Mouse (Mus musculus): Measurements from ENCODE around the gene Tbkbp1.

The Tbkbp1 gene

DNA sequence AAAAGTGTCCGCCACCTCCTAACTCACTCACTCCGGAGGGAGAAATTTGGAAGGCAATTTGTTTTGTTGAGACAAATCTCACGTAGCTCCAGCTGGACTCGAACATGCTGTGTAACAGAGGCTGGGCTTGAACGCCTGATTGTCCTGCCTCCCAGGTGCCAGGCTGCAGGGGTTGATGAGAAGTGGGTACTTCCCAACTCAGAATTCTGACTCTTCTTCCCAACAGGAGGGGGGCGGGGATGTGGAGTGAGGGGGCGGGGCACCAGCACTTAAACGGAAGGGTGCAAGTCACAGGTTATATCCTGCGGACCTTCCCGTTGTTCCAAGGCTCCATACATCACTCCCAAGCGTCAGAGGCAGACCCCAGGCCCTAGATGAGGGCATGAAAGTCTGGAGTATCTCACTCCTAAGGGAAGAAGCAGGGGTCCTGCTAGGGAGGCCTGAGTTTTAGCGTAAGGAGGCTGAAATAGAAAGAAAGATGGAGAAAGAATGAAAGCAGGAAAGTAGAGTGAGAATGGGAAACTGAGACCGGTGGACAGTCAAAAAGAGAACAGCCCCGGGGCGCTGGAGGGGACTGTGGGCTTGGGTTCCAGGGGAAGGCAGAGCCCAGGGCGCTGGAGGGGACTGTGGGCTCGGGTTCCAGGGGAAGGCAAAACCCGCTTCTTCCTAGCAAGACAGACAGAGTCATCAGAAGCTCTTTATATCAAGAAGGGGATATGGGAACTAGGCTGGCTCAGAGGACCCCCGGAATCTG, 23.6 kb downstream of the Tbkbp1 start:
- DNase-seq (ENCODE audit: low read depth, low spot score): no peak

GRCm38 (mm10) chr11:97126645-97127468, 24.4 kb downstream of the Tbkbp1 start:
- no peak for DNase-seq (ENCODE audit: low read depth, low spot score)

- DNase-seq (ENCODE audit: low read depth, low spot score): no peak
Observed at GRCm38 (mm10) chr11:97124266-97125036, 26.8 kb downstream of the Tbkbp1 start.

DNA sequence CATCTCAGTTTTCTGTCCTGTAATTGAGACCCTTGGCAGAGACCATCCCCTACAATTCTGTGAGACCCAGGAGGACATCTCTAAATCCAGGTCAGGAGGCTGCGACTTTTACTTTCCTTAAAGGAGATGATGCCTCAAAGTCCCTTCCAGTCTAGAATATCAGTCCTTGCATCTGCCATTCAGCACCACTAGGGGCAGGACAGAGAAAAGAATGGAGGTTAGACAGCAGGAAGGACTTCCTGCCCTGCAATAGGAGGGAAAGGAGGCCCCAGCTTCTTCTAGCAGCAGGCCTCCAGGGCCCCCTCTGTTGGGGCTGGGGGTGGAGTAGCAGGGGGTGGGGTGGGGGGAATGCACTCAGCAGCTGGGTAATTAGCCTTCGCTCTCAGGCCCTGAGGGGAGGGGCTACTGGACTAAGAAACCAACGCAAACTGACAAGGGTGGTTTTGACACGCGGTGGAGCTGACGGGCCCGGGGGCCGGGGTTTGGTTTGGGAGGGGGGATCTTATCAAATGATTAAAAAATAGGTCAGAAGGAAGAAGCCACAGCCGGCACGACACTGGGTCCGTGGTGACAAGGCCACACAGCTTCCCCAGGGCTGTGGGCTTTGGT, 27.9 kb downstream of the Tbkbp1 start:
- no peak for DNase-seq (ENCODE audit: low read depth, low spot score)

GRCm38 (mm10) chr11:97120641-97121040, 30.7 kb downstream of the Tbkbp1 start:
- no peak for DNase-seq (ENCODE audit: low read depth, low spot score)

- no peak for DNase-seq (ENCODE audit: low read depth, low spot score)
Observed at GRCm38 (mm10) chr11:97120221-97120620, 31.1 kb downstream of the Tbkbp1 start.

GRCm38 (mm10) chr11:97115797-97116196, 35.5 kb downstream of the Tbkbp1 start:
- DNase-seq (ENCODE audit: low read depth, low spot score): no peak

DNA sequence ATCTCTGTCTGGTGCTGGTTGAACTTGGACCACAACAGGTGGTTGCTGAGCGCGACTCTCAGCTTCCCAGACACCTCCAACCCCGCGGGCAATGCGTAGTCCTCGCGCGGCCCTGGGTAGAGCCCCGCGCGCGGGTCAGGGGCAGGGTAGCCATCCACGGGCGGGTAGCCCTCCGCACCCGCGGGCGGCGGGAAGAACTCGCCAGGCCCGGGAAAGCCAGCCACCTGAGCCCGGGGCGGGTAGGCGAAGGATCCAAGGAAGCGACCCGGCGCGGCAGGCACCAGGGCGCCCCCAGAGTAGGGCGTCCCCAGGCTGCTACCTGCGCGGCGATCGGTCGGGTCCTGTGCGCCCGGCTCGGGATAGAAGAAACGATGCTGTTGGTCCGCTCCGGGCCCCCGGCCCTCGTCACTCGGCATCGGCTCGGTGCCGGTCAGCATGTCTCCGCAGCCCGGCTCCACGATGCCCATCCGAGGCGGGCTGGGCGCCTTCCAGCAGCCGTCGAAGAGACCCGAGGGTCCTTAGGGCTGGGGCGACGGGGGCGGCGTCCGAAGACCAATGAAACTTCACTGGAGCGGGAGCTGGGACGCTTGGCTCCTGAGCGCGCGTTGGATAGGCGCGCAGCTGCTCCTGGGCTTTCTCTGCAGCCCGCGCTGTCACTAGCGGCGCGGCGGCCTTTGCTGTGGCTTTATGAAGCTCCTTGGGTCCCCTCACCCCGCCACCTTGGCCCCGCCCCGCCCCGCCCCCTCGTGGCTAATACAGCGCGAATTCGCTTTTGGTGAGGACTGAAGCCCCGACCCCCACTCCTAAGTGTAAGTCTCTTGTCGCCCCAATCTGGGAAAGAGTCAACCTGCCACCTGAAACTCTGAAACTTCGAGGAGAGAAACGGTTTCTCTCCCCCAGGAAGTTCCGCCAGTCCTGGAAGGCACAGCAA, 36.4 kb downstream of the Tbkbp1 start, which contains the start of gene Tbx21:
TSS of gene Tbx21 (minus strand) at position 661 of the 931 bp plus-strand sequence.
- no peak for DNase-seq (ENCODE audit: low read depth, low spot score)

DNA sequence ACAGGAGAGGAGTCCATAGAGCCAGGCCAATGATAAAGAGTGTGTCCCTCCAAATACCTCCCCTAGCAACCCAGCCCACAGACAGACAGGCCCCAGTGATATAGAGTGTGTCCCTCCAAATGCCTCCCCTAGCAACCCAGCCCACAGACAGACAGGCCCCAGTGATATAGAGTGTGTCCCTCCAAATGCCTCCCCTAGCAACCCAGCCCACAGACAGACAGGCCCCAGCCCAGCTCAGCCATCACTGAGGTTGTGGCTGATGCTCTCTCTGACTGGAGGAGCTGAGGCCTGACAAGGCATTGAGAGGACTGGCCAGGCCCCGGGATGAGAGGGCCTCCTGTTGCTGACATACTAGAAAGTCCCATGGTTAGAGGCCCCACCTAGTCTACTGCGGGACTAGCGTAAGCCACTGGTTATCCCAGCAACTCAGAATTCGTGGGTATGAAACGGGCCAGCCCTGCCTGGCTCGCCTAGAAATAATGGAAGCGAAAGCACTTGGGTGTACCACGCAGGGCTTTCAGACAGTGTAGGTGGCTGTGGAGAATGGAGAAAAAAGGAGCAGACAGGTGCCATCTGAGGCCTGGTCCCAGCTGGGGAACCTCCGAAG, 38.7 kb downstream of the Tbkbp1 start:
- no peak for DNase-seq (ENCODE audit: low read depth, low spot score)

GRCm38 (mm10) chr11:97108976-97109375, 42.3 kb downstream of the Tbkbp1 start:
- no peak for DNase-seq (ENCODE audit: low read depth, low spot score)

GRCm38 (mm10) chr11:97104091-97104483, 47.2 kb downstream of the Tbkbp1 start:
- no peak for DNase-seq (ENCODE audit: low read depth, low spot score)

- DNase-seq (ENCODE audit: low read depth, low spot score): no peak
Observed at GRCm38 (mm10) chr11:97103163-97104090, 47.9 kb downstream of the Tbkbp1 start.

GRCm38 (mm10) chr11:97101722-97102121, 49.6 kb downstream of the Tbkbp1 start:
- DNase-seq (ENCODE audit: low read depth, low spot score): no peak

DNA sequence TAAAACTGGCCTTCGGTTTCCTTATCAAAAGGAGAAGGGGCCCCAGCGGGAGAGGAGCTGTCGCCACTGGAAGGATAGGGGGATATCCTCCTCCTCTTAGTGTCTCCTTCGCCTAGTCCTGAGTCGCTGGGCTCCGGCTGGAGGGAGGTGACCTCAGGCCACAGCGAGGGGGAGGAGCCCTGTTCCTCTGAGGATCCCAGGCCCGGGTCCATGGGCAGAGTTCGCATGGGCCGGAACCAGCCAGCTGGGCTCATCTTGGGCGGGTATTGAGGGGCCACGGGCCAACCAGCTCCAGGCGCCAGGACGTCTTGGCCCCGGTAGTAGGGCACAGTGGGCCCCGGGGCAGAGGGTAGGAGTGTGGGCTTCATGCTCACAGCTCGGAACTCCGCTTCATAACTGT, 52.5 kb downstream of the Tbkbp1 start:
- DNase-seq (ENCODE audit: low read depth, low spot score): no peak

DNA sequence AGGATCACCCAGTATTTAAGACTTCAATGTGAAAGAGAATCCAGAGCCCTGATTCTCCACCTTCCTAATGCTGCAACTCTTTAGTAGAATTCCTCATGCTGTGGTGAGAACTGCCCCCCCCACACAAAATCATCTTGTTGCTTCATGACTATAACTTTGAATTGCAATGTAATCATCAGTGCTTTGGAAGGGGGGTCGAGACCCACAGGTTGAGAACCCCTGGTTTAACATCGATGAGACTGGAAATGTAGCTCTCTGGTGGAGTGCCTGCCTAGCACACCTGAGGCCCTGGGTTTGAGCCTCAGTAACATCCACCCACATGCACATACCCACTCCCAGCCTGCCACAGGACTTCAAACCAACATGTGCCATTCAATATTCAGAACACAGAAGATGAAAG, 56.7 kb downstream of the Tbkbp1 start:
- no peak for DNase-seq (ENCODE audit: low read depth, low spot score)

GRCm38 (mm10) chr11:97086365-97086764, 64.9 kb downstream of the Tbkbp1 start:
- no peak for DNase-seq (ENCODE audit: low read depth, low spot score)

All from embryo, embryonic 11.5 days (tissue).